Mouse (Mus musculus): ENCODE data around the gene Hs2st1.

Hs2st1 gene

DNA sequence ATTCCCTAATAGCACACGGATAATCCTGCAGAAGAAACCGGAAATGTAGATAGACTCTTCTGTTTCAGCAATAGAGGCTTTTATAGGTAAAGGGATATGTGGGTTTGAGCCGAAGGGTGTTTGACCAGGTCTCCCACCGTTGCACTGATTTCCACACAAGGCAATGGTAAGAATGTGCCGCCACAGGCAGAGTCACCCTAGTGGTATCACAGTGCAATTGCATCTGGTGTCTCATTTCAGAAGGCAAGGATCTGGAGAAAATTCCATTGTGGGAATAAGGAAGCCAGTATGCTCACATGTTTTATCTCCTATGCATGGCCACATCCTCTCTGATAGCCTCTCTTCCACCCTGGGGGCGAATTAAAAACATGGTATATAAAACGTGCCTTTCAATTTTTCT is 171.8 kb downstream of the Hs2st1 start:
- no peak for DNase-seq (ENCODE audit: extremely low read depth, low read depth)

DNA sequence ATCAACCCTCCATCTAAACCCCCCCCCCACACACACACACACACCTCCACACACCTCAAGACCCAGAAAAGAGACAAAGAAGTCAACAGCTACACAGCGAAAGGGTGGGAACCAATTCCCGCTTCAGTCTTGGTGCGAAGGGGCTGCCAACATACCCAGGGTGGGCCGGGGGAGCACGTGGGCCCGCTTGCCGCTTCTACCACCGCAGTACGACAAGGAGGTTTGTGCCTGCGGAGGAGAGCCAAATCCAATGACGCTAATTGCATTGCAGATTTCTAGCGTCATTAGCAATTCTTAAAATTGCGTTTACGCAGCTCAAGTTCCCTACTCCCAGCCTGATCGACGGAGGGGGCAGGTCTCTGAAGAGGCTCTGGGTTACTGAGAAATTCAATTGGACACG is 173.5 kb downstream of the Hs2st1 start:
- DNase-seq (ENCODE audit: extremely low read depth, low read depth) = no peak

DNA sequence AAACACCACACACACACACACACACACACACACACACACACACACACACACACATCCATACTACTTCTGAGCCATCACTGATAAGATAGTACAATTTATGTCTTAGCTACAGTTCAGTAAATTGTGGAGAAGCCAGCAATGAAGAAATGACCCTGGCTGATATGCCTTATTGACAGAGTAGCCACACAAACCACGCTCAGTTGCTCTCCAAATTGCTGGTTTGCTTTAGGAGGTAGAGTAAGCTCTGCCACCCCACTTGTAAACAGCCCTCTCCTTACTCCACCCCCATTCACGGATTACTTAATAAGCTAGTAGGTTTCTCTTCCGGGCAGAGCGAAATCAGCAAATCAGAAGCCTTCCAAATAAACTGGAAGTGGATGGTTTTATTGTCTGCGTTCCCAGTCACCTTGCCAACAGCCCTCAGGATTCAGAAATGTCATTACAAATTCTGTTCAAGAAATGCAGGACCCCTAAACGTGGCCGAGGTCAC is 175.5 kb downstream of the Hs2st1 start:
- DNase-seq (ENCODE audit: extremely low read depth, low read depth) = no peak

DNA sequence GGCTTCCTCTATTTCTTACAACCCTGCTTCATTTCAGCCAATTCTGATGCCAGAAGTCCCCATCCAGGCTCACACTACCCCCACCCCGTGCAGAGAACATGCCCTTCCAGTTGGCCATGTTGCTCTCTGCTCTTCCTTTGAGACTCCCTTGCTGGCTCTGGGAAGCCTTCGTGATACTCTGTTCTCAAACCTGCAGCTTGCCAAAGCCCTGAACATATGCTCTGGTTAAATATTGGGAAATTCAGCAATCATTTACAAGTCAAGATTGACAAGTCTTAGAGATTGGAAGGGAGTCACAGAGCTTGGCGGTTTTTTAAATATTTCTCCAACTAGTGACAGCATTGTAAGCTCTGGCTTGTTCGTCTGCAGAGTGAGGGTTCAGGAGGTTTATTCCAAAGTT is 183.5 kb downstream of the Hs2st1 start:
- no peak for DNase-seq (ENCODE audit: extremely low read depth, low read depth)

DNA sequence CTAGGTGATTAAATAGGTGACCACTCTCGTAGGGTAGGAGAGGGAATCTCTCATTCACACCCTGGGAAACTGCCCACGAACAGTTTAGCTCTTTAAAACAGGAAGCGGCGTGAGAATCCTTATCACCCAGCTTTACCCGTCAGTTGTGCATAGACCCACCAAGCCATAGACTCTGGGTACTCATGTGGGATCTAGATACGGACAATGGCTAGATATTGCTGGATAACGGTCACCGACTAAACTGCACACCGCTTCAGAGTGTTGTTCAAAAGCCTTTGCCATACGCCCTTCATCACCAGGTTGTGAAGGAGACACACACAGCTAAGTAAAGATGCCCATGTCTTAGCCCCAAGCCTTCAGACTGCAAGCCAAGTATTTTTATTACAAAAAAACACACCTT is 185.3 kb downstream of the Hs2st1 start:
- no peak for DNase-seq (ENCODE audit: extremely low read depth, low read depth)

DNA sequence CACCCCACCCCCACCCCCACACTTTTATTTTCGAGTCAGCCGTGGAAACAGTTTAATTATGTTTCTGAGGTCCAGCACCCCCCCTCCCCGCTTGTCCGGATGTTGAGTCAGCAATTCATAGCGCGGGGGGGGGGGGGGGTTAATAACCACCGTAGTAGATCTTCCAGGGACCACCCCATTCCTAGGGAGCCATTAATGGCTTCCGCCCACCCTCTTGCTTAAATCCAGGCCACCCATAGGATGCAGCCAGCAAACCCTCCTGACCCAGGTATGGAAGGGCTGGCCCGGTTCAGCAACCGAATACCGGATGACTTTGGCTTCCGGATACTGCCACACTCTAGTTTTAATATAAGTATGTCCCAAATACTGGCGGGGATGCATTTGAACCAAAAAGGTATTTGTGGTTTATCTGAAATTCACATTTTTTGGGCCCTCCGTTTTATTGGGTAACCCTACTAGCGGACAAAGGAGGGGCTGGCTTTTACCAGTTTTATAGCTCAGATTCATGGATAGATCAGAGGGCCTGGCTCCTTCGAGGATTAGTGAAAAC is 188.5 kb downstream of the Hs2st1 start:
- DNase-seq (ENCODE audit: extremely low read depth, low read depth) = no peak

DNA sequence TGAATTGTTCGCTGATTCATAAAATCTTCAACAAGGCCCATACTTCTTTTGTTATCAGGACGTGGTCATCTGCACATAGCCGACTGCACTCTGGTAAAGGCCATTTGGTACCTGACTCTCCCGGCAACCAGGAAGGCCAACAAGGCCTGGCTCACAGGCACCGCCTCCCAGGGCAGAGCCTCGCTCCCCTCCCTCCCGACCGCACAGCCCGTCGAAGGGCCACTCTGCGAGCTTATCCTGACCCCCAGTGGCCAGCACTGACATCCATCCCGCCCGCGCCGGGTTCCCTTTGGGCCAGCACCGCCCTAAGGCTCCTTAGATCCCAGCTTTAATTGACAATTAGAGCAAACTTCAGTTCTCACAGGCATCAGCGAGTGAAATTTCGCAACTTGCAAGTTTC is 189.1 kb downstream of the Hs2st1 start:
- peak; percentile 28 for DNase-seq (ENCODE audit: extremely low read depth, low read depth)

DNA sequence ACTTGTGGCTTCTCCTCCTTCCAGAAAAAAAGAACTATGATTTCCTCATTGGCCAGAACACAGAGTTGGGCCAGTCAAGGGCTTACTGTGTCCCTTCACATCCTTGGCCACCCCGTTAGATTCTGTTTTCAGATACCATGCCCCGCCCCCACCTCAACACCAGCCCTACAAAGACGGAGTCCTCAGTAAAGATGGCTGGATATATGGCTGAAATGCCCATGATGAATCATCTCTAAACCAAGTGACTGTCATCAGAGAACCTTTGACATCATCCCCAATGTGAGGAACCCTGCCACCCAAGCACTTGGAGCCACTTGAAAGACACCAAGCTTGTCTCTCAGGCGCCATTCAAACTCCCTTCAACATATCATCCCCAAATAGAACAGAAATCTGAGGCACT is 190.2 kb downstream of the Hs2st1 start:
- no peak for DNase-seq (ENCODE audit: extremely low read depth, low read depth)
